Mouse (Mus musculus) Patski (cell line): Measurements from ENCODE around the gene Asb15. TPM values are rescaled to one million over a fixed set of nuclear protein-coding genes. Genes with fewer than 3 reads are reported as not detected.

Experiments used
- ATAC-seq: fragments of 100-300 bp; one replicate; pipeline ENCODE4 v1.8.0; 2021
- CTCF ChIA-PET: fragments of 350-600 bp; sonication (Branson Sonifier 250); formaldehyde crosslinking; loops from one replicate; lab custom pipeline; 2022; ENCODE audit warnings: inconsistent platforms; lab: Charles Lee
- POLR2A ChIA-PET: fragments of 350-600 bp; sonication (Branson Sonifier 250); formaldehyde crosslinking; loops from one replicate; lab custom pipeline; 2022; ENCODE audit warnings: antibody characterized with exemption, inconsistent platforms; lab: Charles Lee
- DNase-seq: peaks from one replicate; pipeline ENCODE4 v3.0.0-alpha.2; 2011; ENCODE audit warnings: low read depth, low spot score
- H3K27me3 ChIP-seq: fragments of 371-371 bp; one replicate; pipeline ENCODE4 v1.5.1; 2021
- CTCF ChIP-seq: fragments of 100-300 bp; IDR thresholded peaks from one replicate; pipeline ENCODE4 v1.5.1; 2021
- in situ Hi-C: fragments of 300-500 bp; cut with MboI; formaldehyde crosslinking; loops from 3 replicates; pipeline ENCODE4 v1.11.1; 2018; ENCODE audit warnings: low pct_unique_long_range_greater_than_20kb, mixed read lengths
- polyA plus RNA-seq: library from polyadenylated mRNA; unstranded; gene quantifications from one replicate; pipeline ENCODE4 v1.2.3, GENCODE M21; 2021

Gene Asb15
- polyA plus RNA-seq, 1 experiment from 2014 or later: not detected

- no peak for ATAC-seq
- no peak for DNase-seq
- POLR2A ChIA-PET: no interaction called here
- TF ChIP-seq CTCF: no peak
- H3K27me3 ChIP-seq: no peaks in the 10 kb centered on the region
- CTCF ChIA-PET: interaction anchor here (0.9 to 3.0 kb wide), 10 partner anchors 12 to 133 kb away, joined by 3 to 42 read pairs (median 6); no protein-coding TSS in a partner anchor
- in situ Hi-C loops: no loop called here
These were observed 2.9 kb downstream of the Asb15 start for GRCm38 (mm10) chr6:24530711-24531420.

DNA sequence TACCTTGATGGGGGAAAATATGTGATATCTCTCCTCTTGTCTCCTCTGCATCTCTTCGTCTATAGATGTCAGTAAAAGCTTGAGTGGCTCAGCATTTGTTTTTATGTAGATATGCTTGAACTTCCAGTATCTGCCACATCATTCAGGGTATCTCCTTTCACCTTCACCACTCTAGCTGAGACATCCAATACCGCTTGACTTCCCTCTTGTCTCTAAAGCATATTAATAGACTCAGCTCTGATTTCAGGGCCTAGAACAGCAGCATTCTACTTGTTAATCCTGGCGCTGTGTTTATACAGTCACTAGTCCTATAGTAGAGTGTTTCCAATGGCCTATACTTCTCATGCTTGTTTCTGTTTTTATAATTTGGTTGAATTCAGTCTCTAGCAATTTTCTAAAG, 4.9 kb downstream of the Asb15 start:
- ATAC-seq (no peak), DNase-seq (no peak)
- TF ChIP-seq CTCF: no peak
- H3K27me3 ChIP-seq: no peaks in the 10 kb centered on the region
- ChIA-PET POLR2A (no interaction called here), CTCF (interaction anchor here (1.0 to 1.1 kb wide), 2 partner anchors 13 to 18 kb away, joined by 3 to 4 read pairs; no protein-coding TSS in a partner anchor)
- in situ Hi-C loops: no loop called here

GRCm38 (mm10) chr6:24538435-24538834, 10.5 kb downstream of the Asb15 start:
- no peak for ATAC-seq
- in situ Hi-C loops: no loop called here

GRCm38 (mm10) chr6:24540106-24540505, 12.2 kb downstream of the Asb15 start:
- POLR2A ChIA-PET: no interaction called here
- DNase-seq: no peak

More at GRCm38 (mm10) chr6:24538435-24538834, 10.5 kb downstream of the Asb15 start:
- CTCF ChIA-PET: interaction anchor here (1.1 kb wide), 1 partner anchor 8 kb away, joined by 4 read pairs; no protein-coding TSS in a partner anchor
- POLR2A ChIA-PET: no interaction called here
- no peak for TF ChIP-seq CTCF
- no peak for DNase-seq
- no peaks in the 10 kb centered on the region for H3K27me3 ChIP-seq

GRCm38 (mm10) chr6:24542393-24542792, 14.4 kb downstream of the Asb15 start:
- CTCF ChIA-PET: interaction anchor here (1.0 to 1.4 kb wide), 2 partner anchors 12 to 90 kb away, joined by 3 to 4 read pairs; no protein-coding TSS in a partner anchor
- POLR2A ChIA-PET: no interaction called here
- TF ChIP-seq CTCF: no peak
- in situ Hi-C loops: no loop called here
- ATAC-seq (no peak), DNase-seq (no peak)
- no peaks in the 10 kb centered on the region for H3K27me3 ChIP-seq

More at GRCm38 (mm10) chr6:24540106-24540505, 12.2 kb downstream of the Asb15 start:
- CTCF ChIA-PET: no interaction called here
- in situ Hi-C loops: no loop called here
- H3K27me3 ChIP-seq: no peaks in the 10 kb centered on the region
- no peak for TF ChIP-seq CTCF
- no peak for ATAC-seq

DNA sequence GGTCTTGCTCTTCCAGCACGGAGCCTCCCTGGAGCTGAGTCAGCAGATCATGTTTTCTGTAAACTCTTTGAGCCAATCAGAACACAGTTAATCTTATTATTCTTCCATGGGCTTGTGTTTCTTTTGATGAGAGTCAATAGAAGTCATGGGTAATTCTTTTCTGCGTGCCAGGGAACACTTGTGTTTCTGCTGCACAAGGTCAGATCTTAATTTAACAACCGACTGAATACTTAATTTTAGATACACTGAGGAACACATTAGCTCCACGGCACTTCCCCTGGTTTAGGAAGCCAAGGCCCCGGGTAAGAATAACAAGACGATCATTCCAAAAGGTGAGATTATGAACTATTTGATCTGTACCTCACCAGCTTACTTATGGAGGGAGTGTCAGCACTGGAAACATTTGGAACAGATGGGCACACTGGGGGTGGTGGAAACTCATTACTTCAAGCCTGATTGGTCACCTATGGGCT, 15.2 kb downstream of the Asb15 start:
- ChIA-PET CTCF (interaction anchor here (0.9 to 1.4 kb wide), 3 partner anchors 13 to 89 kb away, joined by 3 to 4 read pairs (median 4); no protein-coding TSS in a partner anchor), POLR2A (no interaction called here)
- no peak for TF ChIP-seq CTCF
- no peak for ATAC-seq
- in situ Hi-C loops: no loop called here
- no peaks in the 10 kb centered on the region for H3K27me3 ChIP-seq
- no peak for DNase-seq

DNA sequence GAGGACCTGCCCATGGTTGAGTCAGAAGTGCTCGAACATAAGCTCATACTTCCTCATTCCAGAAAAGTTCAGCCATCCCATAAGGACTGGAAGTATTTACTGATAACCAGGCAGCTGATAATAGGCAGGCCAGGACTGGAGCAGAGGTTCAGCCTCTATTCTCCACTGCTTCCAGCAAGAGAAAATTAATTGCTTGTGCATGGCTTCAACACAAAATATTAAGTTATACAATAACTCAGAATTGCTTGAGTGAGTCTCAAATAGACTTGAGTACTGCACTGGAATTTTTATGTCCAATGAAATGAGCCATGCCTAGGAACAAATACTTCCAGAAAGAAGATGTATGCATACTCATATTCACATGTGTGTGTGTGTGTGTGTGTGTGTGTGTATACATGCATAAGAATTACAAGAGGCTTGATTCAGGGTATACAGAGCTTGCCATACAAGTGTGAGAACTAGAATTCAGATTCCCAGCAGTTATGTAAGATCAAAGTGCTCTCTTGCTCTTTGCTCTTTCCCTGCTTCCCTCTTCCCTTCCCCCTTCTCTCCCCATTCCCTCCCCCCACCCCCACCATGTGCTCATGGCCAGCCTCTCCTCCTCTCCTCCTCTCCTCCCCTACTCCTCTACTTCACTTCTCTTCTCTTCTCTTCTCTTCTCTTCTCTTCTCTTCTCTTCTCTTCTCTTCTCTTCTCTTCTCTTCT, 18.9 kb downstream of the Asb15 start:
- no peaks in the 10 kb centered on the region for H3K27me3 ChIP-seq
- in situ Hi-C loops: no loop called here
- ChIA-PET CTCF (interaction anchor here (0.7 to 2.9 kb wide), 5 partner anchors 9 to 90 kb away, joined by 3 to 9 read pairs (median 4); no protein-coding TSS in a partner anchor), POLR2A (interaction anchor here (0.6 kb wide), 1 partner anchor 41 kb away, joined by 3 read pairs; no protein-coding TSS in a partner anchor)
- DNase-seq (peak; percentile 37), ATAC-seq (peak; percentile 93)
- TF ChIP-seq CTCF: no peak

- CTCF ChIA-PET: no interaction called here
These were observed 21.9 kb downstream of the Asb15 start for GRCm38 (mm10) chr6:24549801-24550200.

DNA sequence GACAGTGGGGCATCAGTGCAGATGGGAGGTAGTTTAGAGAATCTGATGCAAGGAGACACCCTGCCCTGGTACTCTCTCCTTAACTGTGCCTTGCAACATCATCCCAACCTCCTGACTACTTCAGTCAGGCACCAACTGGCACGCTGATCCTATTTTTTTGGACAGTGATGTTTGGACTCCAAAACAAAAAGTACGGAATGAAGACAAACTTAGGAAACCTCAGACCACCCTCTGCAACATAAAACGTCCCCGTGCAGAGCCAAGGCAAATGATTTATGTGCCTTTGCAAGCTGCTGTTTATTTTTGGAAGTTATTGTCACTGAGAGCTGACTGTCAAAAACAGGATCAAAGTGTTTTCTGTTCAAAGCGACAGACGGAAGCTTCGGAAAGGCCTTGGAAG, 24.1 kb downstream of the Asb15 start:
- ATAC-seq (no peak), DNase-seq (no peak)
- CTCF ChIA-PET: no interaction called here
- in situ Hi-C loops: no loop called here
- POLR2A ChIA-PET: no interaction called here
- H3K27me3 ChIP-seq: no peaks in the 10 kb centered on the region
- TF ChIP-seq CTCF: no peak

More at GRCm38 (mm10) chr6:24549801-24550200, 21.9 kb downstream of the Asb15 start:
- in situ Hi-C loops: no loop called here
- TF ChIP-seq CTCF: no peak
- DNase-seq (no peak), ATAC-seq (no peak)
- no peaks in the 10 kb centered on the region for H3K27me3 ChIP-seq
- POLR2A ChIA-PET: no interaction called here

- H3K27me3 ChIP-seq: no peaks in the 10 kb centered on the region
- peak; percentile 10 for ATAC-seq
- CTCF ChIA-PET: interaction anchor here (1.5 to 1.8 kb wide), 3 partner anchors 10 to 102 kb away, joined by 3 to 8 read pairs (median 3); no protein-coding TSS in a partner anchor
- no peak for DNase-seq
- POLR2A ChIA-PET: no interaction called here
- in situ Hi-C loops: no loop called here
- TF ChIP-seq CTCF: no peak
These were observed 26.6 kb downstream of the Asb15 start for GRCm38 (mm10) chr6:24554427-24555086.
